Mouse (Mus musculus): Measurements from ENCODE around the gene Fndc8. TPM values are rescaled to one million over a fixed set of nuclear protein-coding genes. Genes with fewer than 3 reads are reported as not detected.

Gene Fndc8
- polyA plus RNA-seq (2017; shearing (Covaris generic)), result under 1 TPM in 1 of 2 experiments, not detected in 1; 0.25 TPM

GRCm38 (mm10) chr11:82891936-82892335 is at the start of gene Fndc8:
TSS of gene Fndc8 (plus strand) at chr11:82892124.
- no peak for ATAC-seq

- ATAC-seq, result no peak
Observed at GRCm38 (mm10) chr11:82844771-82845414, 47.0 kb upstream of the Fndc8 start.

GRCm38 (mm10) chr11:82845415-82846078 is 46.4 kb upstream of the Fndc8 start:
- ATAC-seq, result no peak

GRCm38 (mm10) chr11:82846079-82846436 is 45.9 kb upstream of the Fndc8 start:
- no peak for ATAC-seq

GRCm38 (mm10) chr11:82846938-82847337 is 45.0 kb upstream of the Fndc8 start:
- ATAC-seq, result no peak

- no peak for ATAC-seq
Observed at GRCm38 (mm10) chr11:82847571-82848000, 44.3 kb upstream of the Fndc8 start.

- no peak for ATAC-seq
Observed at GRCm38 (mm10) chr11:82850259-82850658, 41.7 kb upstream of the Fndc8 start.

- ATAC-seq, result no peak
Observed at GRCm38 (mm10) chr11:82852115-82852514, 39.8 kb upstream of the Fndc8 start.

- no peak for ATAC-seq
Observed at GRCm38 (mm10) chr11:82852540-82852939, 39.4 kb upstream of the Fndc8 start.

- ATAC-seq, result no peak
Observed at GRCm38 (mm10) chr11:82852958-82853357, 39.0 kb upstream of the Fndc8 start.

- no peak for ATAC-seq
Observed at GRCm38 (mm10) chr11:82854111-82854510, 37.8 kb upstream of the Fndc8 start.

- ATAC-seq, result no peak
Observed at GRCm38 (mm10) chr11:82855327-82855973, 36.5 kb upstream of the Fndc8 start.

- ATAC-seq, result no peak
Observed at GRCm38 (mm10) chr11:82856032-82856431, 35.9 kb upstream of the Fndc8 start.

- no peak for ATAC-seq
Observed at GRCm38 (mm10) chr11:82857307-82857848, 34.5 kb upstream of the Fndc8 start.

GRCm38 (mm10) chr11:82860759-82861158 is 31.2 kb upstream of the Fndc8 start:
- ATAC-seq, result no peak

- ATAC-seq, result no peak
Observed at GRCm38 (mm10) chr11:82861558-82861957, 30.4 kb upstream of the Fndc8 start.

GRCm38 (mm10) chr11:82862638-82863037 is 29.3 kb upstream of the Fndc8 start:
- ATAC-seq, result no peak

- ATAC-seq, result no peak
Observed at GRCm38 (mm10) chr11:82863059-82863458, 28.9 kb upstream of the Fndc8 start.

- ATAC-seq, result no peak
Observed at GRCm38 (mm10) chr11:82863488-82863931, 28.4 kb upstream of the Fndc8 start.

GRCm38 (mm10) chr11:82865957-82866356 is 26.0 kb upstream of the Fndc8 start:
- no peak for ATAC-seq

GRCm38 (mm10) chr11:82866850-82867564 is 24.9 kb upstream of the Fndc8 start:
- no peak for ATAC-seq

GRCm38 (mm10) chr11:82867956-82868355 is 24.0 kb upstream of the Fndc8 start:
- no peak for ATAC-seq
